Mouse (Mus musculus) urinary bladder, postnatal 25 days (tissue): Measurements from ENCODE around the gene Fam129a.

Source experiments
- DNase-seq: peaks from one replicate; pipeline ENCODE4 v3.0.0; 2022; ENCODE audit warnings: low spot score

Gene Fam129a

GRCm38 (mm10) chr1:151664837-151665431, 93.9 kb downstream of the Fam129a start:
- DNase-seq = no peak

GRCm38 (mm10) chr1:151667351-151668074, 96.5 kb downstream of the Fam129a start:
- no peak for DNase-seq

- no peak for DNase-seq
These were observed 99.1 kb downstream of the Fam129a start for GRCm38 (mm10) chr1:151670006-151670591.

GRCm38 (mm10) chr1:151675684-151676083, 104.7 kb downstream of the Fam129a start:
- no peak for DNase-seq

GRCm38 (mm10) chr1:151677185-151677809, 106.3 kb downstream of the Fam129a start:
- DNase-seq = no peak

- no peak for DNase-seq
These were observed 107.0 kb downstream of the Fam129a start for GRCm38 (mm10) chr1:151677975-151678374.

GRCm38 (mm10) chr1:151679153-151679552, 108.2 kb downstream of the Fam129a start:
- DNase-seq = no peak

- DNase-seq = no peak
These were observed 109.1 kb downstream of the Fam129a start for GRCm38 (mm10) chr1:151679883-151680613.

GRCm38 (mm10) chr1:151680971-151681370, 110.0 kb downstream of the Fam129a start:
- DNase-seq = no peak

GRCm38 (mm10) chr1:151682896-151683295, 111.9 kb downstream of the Fam129a start:
- DNase-seq = no peak

- no peak for DNase-seq
These were observed 113.5 kb downstream of the Fam129a start for GRCm38 (mm10) chr1:151684451-151684892.

GRCm38 (mm10) chr1:151684978-151685377, 114.0 kb downstream of the Fam129a start:
- DNase-seq = no peak

GRCm38 (mm10) chr1:151685666-151686309, 114.8 kb downstream of the Fam129a start:
- no peak for DNase-seq

GRCm38 (mm10) chr1:151686696-151687095, 115.7 kb downstream of the Fam129a start:
- DNase-seq = no peak

GRCm38 (mm10) chr1:151689032-151689431, 118.0 kb downstream of the Fam129a start:
- no peak for DNase-seq

- no peak for DNase-seq
These were observed 118.6 kb downstream of the Fam129a start for GRCm38 (mm10) chr1:151689561-151689960.

- DNase-seq = no peak
These were observed 119.1 kb downstream of the Fam129a start for GRCm38 (mm10) chr1:151690061-151690460.

- DNase-seq = no peak
These were observed 119.7 kb downstream of the Fam129a start for GRCm38 (mm10) chr1:151690583-151691193.

- peak; percentile 35 for DNase-seq
These were observed 121.9 kb downstream of the Fam129a start for GRCm38 (mm10) chr1:151692867-151693266.

- DNase-seq = no peak
These were observed 125.8 kb downstream of the Fam129a start for GRCm38 (mm10) chr1:151696751-151697150.
